Mouse (Mus musculus) lung, postnatal 25 days (tissue): ENCODE data around the gene Nans.

Experiments used
- DNase-seq: peaks from one replicate; pipeline ENCODE4 v3.0.0; 2022; ENCODE audit warnings: low spot score

Gene Nans

GRCm38 (mm10) chr4:46532926-46533325, 43.9 kb downstream of the Nans start:
- no peak for DNase-seq

GRCm38 (mm10) chr4:46533934-46534720, 45.1 kb downstream of the Nans start:
- DNase-seq: peak; percentile 32

DNA sequence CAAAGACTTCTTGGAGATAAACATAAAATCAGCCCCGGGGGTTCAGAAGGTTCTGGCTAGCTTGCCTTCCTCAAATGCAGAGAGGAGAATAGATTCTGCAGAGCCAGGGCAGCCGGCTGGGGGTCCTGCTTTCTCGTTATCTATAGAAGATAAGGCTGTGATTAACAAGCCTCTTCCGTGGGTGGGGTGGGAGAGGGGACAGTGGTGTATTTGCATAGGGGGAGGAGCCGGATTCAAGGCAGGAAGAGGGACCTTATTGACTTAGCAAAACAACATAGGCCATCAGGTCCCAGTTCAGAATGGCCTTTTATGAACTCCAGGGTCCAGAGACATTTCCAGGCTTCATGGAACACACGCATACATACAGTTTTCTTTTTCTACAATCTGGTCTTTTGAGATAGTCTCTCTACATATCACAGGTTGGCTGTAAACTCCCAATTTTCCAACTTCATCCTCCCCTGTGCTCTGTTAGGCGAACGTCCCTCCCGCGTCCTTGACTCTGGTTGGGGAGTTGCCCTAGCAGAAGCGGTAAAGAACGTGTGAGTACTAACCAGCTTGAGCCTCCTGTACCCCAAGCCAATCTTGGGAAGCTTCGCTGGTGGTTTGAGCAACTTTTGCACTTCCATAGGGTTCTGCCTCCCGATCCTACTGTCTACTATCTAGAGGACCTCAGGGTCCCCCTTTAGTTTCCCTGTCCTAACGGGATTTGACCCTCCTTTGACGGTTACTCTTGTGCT, 46.2 kb downstream of the Nans start:
- peak; percentile 46 for DNase-seq

DNA sequence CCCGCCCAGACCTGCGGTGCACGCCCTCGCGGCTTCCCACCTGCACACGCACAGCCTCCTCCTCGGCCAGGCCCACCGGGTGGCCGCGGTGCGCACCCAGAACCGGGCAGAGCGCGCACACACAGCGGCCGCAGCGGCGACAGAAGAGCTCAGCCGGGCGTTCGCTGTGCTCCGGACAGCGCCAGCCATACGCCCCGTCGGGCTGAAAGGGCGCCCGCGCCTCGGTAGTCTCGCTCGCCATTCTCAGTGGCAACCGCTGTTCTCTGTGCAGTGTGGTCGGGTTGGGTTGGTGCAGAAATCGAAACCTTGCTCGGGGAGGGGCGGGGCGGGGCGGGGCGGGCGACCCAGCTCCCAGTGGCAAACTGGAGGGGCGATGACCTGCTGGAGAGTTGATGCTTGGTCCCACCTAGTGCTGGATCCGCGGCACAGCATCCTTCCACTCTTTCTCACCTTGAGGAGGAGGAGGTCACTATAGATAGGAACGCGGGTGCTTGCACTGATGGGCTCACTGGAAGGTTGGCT, 46.9 kb downstream of the Nans start, which contains the start of gene Trim14:
Gene Trim14, minus strand, starts transcription at position 302 of the 522 bp plus-strand sequence.
- peak; percentile 55 for DNase-seq

- DNase-seq: no peak
Observed at GRCm38 (mm10) chr4:46539167-46539566, 50.1 kb downstream of the Nans start.

GRCm38 (mm10) chr4:46541707-46542106, 52.7 kb downstream of the Nans start:
- DNase-seq: no peak

DNA sequence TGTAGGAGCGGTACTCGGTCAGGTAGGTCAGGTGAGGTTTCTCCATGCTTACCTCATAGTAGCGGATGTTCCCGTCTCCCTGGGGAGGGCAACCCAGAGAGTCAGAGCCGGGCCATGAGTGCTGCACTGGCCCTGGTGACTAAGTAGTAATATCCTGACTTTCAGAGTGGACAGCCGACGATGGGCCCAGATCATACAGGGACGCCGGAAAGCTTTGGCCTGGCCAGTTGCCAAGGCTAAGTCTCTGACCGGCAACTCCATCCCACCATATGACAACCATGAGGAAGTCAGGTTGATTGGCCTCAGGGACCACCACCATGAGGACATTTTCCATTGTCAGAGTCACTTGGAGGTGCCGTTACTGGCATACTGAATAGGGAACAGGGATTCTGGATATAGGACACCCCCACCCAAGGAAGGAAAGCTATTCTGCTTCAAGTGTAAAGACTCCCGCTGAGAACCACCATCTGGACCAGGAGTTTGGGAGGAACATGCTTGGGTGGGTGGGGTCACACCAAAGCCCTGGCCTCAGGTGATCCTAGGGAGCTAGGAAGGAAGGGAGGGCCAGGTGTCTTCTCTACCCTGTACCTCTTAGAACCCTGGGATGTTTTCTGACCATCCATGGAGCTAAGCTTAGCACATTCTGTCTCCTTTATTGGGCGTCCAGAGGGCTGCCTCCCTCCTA, 54.5 kb downstream of the Nans start:
- DNase-seq: no peak

DNA sequence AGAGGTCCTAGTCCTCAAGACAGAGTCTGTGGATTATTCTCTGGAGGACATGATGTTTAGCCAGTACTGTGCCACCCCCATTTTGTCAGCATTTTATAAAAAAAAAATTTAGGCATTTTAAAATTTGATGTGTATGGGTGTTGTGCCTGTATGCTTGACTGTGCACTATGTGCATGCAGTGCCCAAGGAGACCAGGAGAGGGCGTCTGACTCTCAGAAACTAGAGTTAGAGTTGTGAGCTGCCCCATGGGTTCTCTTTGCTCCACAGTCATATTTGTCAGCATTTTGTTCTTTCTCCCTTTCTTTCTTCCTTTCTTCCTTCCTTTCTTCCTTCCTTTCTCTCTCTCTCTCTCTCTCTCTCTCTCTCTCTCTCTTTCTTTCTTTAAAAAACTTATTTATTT, 55.3 kb downstream of the Nans start:
- no peak for DNase-seq

DNA sequence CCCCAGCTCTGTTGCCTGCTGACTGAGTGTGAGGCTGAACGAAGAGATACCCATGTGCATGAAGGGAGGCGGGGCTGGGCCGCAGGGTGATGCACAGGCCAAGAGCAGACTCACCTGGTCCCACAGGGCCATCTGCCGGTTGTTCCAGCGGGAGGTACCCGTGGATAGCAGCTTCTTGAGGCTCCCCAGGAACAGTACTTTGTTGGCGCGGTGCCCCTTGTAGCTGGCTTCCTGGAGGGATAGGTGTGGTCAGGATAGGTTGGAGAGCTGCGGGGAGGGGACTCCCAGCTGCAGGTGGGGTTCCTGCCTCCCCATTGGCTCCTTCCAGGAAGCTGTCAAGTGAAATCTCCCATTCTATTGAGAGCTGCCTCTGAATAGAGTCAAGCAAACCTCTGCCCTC, 56.5 kb downstream of the Nans start:
- DNase-seq: peak; percentile 55

GRCm38 (mm10) chr4:46546709-46547108, 57.7 kb downstream of the Nans start:
- no peak for DNase-seq

- no peak for DNase-seq
Observed at GRCm38 (mm10) chr4:46549979-46550378, 60.9 kb downstream of the Nans start.

GRCm38 (mm10) chr4:46550406-46550805, 61.4 kb downstream of the Nans start:
- no peak for DNase-seq
